Mouse (Mus musculus) heart, postnatal 25 days (tissue): ENCODE data around the gene Gzf1. TPM values are rescaled to one million over a fixed set of nuclear protein-coding genes. Genes with fewer than 3 reads are reported as not detected.

Experiments
- DNase-seq: peaks from one replicate; pipeline ENCODE4 v3.0.0; 2022; ENCODE audit warnings: low spot score
- intact Hi-C: fragments of 180-260 bp; cut with DNase I; formaldehyde crosslinking; loops from one replicate; pipeline ENCODE4 v1.15.1; 2025
- total RNA-seq, 2 experiments: library from RNA; stranded (reverse); gene quantifications; 2 replicates each; pipeline ENCODE4 v1.2.3; 2021

Gene Gzf1
- total RNA-seq, result 10 to 100 TPM; 18.1 to 24.2 TPM

GRCm38 (mm10) chr2:148680775-148681291 is at the start of gene Gzf1:
Gzf1 (plus strand) TSS chr2:148681023.
- DNase-seq, result peak; percentile 98
- intact Hi-C loops, result no loop called here

DNA sequence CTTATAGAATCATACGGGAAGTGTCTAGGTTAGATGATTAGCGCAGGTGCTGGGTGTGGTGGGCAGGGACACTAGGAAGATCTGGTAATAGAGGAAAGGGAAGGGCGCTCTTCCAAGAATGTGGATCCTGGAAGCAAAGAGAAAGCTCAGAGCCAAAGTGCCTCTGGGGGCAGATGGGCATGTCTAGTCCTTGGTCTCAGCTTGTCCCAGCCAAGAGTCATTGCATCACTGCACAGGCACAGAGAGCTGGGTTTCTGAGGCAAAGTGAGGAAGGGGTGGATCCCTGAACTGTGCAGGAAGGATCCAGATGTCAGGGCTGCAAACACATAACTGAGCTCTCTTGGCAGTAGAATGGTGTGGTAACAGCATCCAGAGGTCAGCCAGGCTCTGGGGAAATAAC is 49.2 kb upstream of the Gzf1 start:
- intact Hi-C loops, result no loop called here

GRCm38 (mm10) chr2:148634466-148634865 is 46.4 kb upstream of the Gzf1 start:
- DNase-seq, result no peak
- intact Hi-C loops, result no loop called here

More for the DNA sequence above, 49.2 kb upstream of the Gzf1 start:
- DNase-seq, result peak; percentile 51

DNA sequence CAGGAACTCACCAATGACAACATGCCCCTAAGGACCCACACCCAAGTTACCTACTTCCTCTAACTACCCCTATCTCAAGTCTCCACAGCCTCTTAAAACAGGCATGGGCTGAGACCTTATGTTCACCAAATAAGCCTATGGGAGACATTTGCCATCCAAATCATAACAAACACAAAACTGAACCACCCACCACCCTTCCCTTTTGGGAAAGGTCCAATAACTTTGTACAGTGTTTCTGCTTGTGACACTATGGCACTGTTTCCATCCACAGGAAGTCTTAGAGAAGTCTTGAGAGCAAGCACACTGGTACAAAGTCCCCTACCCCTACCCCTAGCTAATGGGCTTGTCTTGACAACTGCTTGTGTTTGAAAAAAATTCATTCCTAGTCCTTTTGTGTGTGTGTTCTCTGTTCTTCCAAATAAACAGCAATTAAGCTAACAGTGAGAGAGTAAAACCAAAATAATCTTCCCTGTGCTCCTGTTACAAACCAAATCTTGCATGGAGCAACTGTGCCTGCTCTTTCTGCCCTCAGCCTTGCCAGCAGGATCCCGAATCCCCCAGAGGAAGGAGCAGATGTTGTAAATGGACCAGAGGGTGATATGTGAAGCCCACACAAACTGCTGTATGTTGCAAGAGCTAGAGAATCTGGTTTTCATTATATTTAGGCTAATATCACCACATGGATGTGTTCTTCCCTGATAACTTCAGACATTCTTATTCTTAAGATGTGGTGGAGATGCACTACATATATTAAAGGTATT is 38.0 kb upstream of the Gzf1 start:
- intact Hi-C loops, result no loop called here
- no peak for DNase-seq

GRCm38 (mm10) chr2:148644421-148645000 is 36.3 kb upstream of the Gzf1 start:
- intact Hi-C loops, result no loop called here

DNA sequence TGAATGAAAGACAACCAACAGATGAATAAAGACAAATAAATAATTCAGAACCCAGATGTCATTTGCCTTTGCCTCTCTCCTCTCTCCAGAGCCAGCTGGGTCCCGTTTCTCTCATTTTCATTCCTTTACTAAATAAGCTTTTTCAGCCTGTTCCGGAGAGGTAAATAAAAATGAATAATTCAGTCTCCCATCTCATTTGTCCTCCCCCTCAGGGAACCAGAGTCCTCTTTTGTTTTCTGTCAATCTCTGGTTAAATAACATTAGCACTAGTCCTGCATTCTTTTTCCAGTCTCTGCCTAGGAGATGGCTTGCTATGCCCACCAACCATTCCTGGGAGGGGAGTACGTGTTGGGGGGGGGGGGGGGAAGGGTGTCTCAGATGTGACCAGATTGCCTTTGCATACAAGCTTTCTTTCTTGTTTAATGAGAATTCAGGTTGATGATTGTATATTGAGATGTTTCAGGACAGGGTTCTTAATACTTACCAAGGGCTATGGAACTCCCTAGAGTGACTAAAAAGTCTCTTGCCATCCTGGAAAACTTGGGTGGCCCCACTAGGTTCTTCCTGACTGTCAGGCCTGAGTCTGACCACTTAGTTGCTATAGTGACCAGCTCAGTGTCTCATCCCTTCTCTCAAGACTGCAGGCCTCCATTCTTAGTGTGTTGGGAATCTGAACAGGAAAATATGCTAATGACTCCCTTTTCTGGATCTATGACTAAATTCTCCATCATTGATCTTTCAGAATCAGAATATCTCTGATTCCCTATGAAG is 30.1 kb upstream of the Gzf1 start:
- intact Hi-C loops, result no loop called here
- no peak for DNase-seq

More at GRCm38 (mm10) chr2:148644421-148645000, 36.3 kb upstream of the Gzf1 start:
- DNase-seq, result no peak

DNA sequence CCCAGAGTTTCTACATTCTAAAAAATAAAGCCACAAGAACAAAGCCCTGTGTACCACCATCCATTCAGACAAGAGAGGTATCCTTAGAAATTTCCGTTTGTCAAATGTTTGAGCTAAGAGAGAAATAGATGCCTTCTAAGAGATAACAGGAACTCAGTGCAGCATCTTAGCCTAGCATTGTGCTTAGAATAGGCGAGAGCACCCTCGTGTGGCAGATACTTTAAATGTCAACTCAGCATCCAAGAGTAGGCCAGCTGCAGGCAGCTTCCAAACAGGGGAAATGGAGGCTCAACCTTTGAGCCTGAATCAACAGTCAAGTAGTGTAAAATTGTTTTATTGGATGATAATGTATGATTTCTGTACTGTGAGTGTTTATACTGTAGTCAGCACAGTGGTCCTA is 25.9 kb upstream of the Gzf1 start:
- intact Hi-C loops, result loop anchor here (2.0 to 5.0 kb wide), 4 partner anchors 53 to 532 kb away; partner anchors contain the start of gene Thbd

DNA sequence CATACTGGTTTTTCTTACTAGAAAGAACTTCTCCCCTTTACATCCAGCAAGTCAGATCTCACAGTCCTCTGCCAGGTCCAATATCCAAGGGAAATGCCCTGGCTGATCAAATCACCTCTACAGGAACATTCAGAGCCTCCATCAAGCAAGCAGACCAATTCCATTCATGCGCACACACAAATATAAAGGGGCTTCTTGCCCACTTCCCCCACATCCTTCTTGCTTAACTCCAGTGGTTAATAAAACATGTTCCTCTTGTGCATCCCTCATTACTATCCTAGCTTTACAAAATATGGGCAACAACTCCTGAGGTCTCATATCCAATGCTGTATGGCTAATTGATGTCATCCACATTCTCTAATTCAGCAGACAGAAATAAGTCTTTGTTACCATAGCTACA is 17.4 kb upstream of the Gzf1 start:
- intact Hi-C loops, result no loop called here
- no peak for DNase-seq

More for the DNA sequence above, 25.9 kb upstream of the Gzf1 start:
- peak; percentile 18 for DNase-seq

- intact Hi-C loops, result no loop called here
- peak; percentile 99 for DNase-seq
Observed at GRCm38 (mm10) chr2:148672199-148673096, 8.4 kb upstream of the Gzf1 start, which contains the start of gene Nxt1. Nxt1 (plus strand) TSS chr2:148672601.

DNA sequence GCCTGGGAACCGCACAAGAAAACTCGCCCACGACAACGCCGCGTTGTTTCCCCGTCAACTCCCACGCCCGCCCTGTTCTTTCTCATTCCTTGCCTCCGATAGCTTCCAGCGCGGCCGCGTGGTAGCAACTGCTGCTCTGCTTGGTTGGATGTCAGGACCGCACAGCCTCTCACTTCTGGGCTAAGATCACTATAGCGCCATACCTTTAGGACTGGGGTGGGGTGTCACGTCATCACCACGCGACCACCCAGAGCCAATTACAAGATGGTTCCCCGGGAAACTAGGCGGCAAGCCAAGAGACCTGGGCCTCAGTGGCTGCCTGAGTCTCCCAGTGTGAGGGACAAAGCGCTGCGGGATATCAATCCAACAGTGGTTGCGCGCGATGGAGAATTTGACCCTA is 3.0 kb upstream of the Gzf1 start:
- intact Hi-C loops, result no loop called here
- peak; percentile 6 for DNase-seq

DNA sequence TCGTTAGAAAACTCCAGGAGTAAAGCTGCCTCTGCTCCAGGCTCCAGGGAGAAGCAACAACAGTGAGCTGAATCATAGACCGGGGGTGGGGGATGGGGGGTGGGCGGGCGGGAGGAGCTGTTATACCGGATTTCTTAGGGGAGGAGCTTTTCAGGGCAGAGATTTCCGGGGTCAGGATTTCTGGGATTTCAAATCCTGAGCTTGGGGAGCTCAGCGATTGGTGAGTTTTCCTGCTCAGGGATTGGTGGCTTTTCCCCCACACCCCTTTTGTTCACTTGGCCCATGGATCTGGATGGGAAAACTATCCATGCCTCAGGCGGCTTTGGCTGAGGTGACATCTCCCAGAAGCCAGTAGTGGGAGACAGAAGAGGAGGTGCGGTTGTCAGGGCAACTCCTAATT is 1.5 kb upstream of the Gzf1 start:
- intact Hi-C loops, result no loop called here
- peak; percentile 55 for DNase-seq

- peak; percentile 35 for DNase-seq
- intact Hi-C loops, result no loop called here
Observed at GRCm38 (mm10) chr2:148681461-148681891, 653 bp downstream of the Gzf1 start.

DNA sequence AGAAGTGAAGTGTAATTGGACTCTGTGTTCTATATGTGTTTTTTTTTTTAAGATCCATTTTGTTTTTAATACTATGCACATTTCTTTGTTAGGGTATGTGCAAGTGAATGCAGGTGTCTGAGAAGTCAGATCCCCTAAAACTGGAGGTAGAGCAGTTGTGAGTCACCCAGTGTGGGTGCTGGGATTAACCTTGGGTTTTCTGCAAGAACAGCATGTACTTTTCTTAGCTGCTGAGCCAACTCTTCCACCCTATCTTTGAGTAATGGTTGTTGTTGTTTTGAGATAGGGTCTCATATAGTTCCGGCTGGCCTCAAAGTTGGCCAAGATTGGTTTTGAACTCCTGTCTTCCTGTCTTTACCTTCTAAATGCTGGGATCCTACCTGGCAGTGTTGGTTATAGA is 2.2 kb downstream of the Gzf1 start:
- intact Hi-C loops, result no loop called here
- no peak for DNase-seq

DNA sequence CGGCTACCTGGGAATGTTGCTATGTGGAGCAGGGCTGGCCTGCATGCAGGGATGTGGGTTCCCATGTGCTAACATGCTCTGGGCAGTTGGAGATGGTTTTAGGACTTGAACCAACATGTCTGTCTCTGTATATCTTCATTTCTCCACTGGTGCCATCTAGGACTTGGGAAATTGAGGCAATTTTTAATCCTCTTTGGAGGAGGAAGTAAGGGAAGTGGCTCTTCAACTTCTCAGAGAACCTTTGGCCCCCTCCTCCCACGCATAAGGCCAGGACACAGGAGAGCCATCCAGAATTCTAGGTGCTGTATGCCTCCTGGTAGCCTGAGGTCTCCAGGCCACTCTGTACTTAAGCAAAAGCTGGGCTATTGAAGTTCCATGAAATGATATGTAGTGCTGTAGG is 4.1 kb downstream of the Gzf1 start:
- no peak for DNase-seq
- intact Hi-C loops, result no loop called here

- intact Hi-C loops, result no loop called here
- no peak for DNase-seq
Observed at GRCm38 (mm10) chr2:148685709-148686108, 4.9 kb downstream of the Gzf1 start.

DNA sequence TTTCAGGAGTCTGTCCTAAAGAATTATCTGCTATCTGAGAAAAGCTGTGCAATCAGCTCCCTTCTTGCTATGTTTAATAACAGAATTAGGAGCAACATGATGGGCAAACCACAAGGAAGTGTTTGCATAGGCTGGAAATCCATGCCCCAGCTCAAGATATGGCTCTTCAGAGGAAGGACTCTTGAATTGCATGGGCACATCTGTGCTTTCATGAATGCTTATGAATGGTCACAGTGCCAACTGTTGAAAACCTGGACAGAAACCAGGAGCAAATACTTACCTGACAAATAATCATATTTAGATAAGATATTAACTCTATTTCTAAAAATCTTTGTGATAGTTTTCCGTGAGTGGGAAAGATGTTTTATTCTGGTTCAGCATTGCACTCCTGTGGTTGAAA is 6.0 kb downstream of the Gzf1 start:
- DNase-seq, result no peak
- intact Hi-C loops, result no loop called here

DNA sequence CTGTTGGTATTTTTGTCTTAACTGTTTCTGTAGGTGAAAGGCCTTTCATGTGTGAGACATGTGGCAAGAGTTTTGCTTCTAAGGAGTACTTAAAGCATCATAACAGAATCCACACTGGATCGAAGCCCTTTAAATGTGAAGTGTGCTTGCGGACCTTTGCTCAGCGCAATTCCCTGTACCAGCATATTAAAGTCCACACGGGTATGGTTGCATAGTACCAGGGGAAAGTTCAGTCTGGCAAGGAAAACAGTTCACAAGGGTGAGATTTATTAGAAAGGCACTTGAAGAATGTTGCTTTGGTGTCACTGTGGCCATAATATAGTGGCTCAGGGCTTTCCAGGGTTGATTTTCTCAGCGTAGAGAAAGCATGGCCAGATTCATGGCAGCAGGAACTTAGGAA is 7.1 kb downstream of the Gzf1 start:
- DNase-seq, result no peak
- intact Hi-C loops, result no loop called here

DNA sequence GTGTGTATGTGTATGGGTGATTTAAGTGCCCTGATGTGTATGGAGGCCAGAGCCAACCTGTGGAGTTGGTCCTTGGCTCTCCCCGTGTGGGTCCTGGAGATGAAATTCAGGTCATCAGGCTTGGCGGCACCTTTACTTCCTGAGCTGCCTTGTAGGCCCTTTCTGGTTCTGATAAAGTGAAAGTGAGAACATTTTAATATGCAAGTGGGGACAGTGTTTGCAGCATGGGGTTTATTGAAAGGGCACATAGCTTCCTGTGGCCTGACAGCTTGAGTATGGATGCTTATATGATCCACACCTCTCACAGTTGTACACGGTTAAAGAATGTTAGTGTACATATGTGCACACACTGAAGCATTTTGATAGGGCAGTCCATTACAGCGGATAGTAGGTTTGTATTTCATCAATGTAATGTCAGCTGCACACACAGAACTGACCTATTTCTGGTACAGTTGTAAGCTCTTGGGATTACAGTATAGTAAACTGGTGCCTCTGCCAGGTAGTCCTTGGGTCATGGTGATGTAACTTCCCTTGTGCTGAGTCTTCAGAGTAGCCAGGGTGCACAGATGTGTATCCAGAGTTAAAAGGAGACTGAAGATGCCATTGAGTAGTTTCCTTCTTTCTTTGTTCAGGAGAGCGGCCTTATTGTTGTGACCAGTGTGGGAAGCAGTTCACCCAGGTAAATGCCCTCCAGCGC is 8.8 kb downstream of the Gzf1 start:
- intact Hi-C loops, result no loop called here

GRCm38 (mm10) chr2:148690291-148690690 is 9.5 kb downstream of the Gzf1 start:
- no peak for DNase-seq
- intact Hi-C loops, result no loop called here

More for the DNA sequence above, 8.8 kb downstream of the Gzf1 start:
- DNase-seq, result no peak
